Mouse (Mus musculus) frontal cortex, adult 2 months (tissue): ENCODE measurements at regions not wholly inside any gene's neighbourhood (a gene's known extent, or its start where the extent isn't known, plus 50 kb on each side); places are given as distances from the start of the nearest gene placed in this dataset.
A peak's percentile ranks its signal among the peaks of the same experiment; 100 is the strongest.

Experiments
- DNase-seq, 2 experiments: peaks; one replicate each; pipeline ENCODE4 v3.0.0; 2022; ENCODE audit warnings: low spot score in 1 of 2; ENCODE audit errors: extremely low spot score in 1 of 2

- peak; percentile 76 to 98 for DNase-seq
Measured at GRCm38 (mm10) chr13:107113949-107114690, 92.2 kb upstream of the Kif2a start.

GRCm38 (mm10) chr13:107108045-107108444, 86.1 kb upstream of the Kif2a start:
- no peak for DNase-seq

GRCm38 (mm10) chr13:107107572-107107971, 85.6 kb upstream of the Kif2a start:
- DNase-seq, result no peak

GRCm38 (mm10) chr13:107105510-107105909, 83.6 kb upstream of the Kif2a start:
- peak in 1 of 2 experiments; percentile 61 for DNase-seq

- peak; percentile 49 to 94 for DNase-seq
Measured at GRCm38 (mm10) chr13:107101598-107101997, 79.7 kb upstream of the Kif2a start.

GRCm38 (mm10) chr13:107100852-107101325, 79.0 kb upstream of the Kif2a start:
- no peak for DNase-seq

- DNase-seq, result no peak
Measured at GRCm38 (mm10) chr13:107100116-107100515, 78.2 kb upstream of the Kif2a start.

- no peak for DNase-seq
Measured at GRCm38 (mm10) chr13:107097005-107097404, 75.1 kb upstream of the Kif2a start.

- no peak for DNase-seq
Measured at GRCm38 (mm10) chr13:107094976-107095716, 73.2 kb upstream of the Kif2a start.

GRCm38 (mm10) chr13:107094487-107094886, 72.6 kb upstream of the Kif2a start:
- no peak for DNase-seq

GRCm38 (mm10) chr13:107093683-107094082, 71.8 kb upstream of the Kif2a start:
- no peak for DNase-seq

GRCm38 (mm10) chr13:107088198-107088597, 66.3 kb upstream of the Kif2a start:
- DNase-seq, result no peak

GRCm38 (mm10) chr13:107087355-107087754, 65.4 kb upstream of the Kif2a start:
- no peak for DNase-seq

GRCm38 (mm10) chr13:107078085-107078484, 56.2 kb upstream of the Kif2a start:
- DNase-seq, result no peak

- DNase-seq, result no peak
Measured at GRCm38 (mm10) chr13:107074917-107075316, 53.0 kb upstream of the Kif2a start.

- peak in 1 of 2 experiments; percentile 45 for DNase-seq
Measured at GRCm38 (mm10) chr13:107073039-107073620, 51.2 kb upstream of the Kif2a start.

- DNase-seq, result no peak
Measured at GRCm38 (mm10) chr13:107072345-107073038, 50.6 kb upstream of the Kif2a start.
